Mouse (Mus musculus) myocyte (in vitro differentiated cells): ENCODE data around the gene Ddx41.

Experiments
- E2F4 ChIP-seq: IDR thresholded peaks from one replicate; pipeline ENCODE4 v1.6.1; 2011; ENCODE audit warnings: mild to moderate bottlenecking, control low read depth, moderate library complexity; ENCODE audit not compliant: insufficient read depth
- MAX ChIP-seq: IDR thresholded peaks from one replicate; pipeline ENCODE4 v1.6.1; 2011; ENCODE audit warnings: low read depth, mild to moderate bottlenecking, control low read depth

GRCm38 (mm10) chr13:55519606-55520005, 16.9 kb downstream of the Ddx41 start:
- TF ChIP-seq E2F4 = no peak
- no peak for TF ChIP-seq MAX
